Mouse (Mus musculus) central nervous system, embryonic 11.5 days (tissue): ENCODE results near the gene Gchfr. TPM values are rescaled to one million over a fixed set of nuclear protein-coding genes. Genes with fewer than 3 reads are reported as not detected.

Experiments used
- polyA plus RNA-seq: library from polyadenylated mRNA; depleted of rRNA; stranded (reverse); fragments of >200 nt; gene quantifications from 2 replicates; pipeline ENCODE4 v1.2.3, GENCODE M21; 2012; rRNA removed

Gene Gchfr
- 1.8 and 3.3 TPM in 2 replicates for polyA plus RNA-seq

GRCm38 (mm10) chr2:119166901-119167865 lies at the start of gene Gchfr:
Gene Gchfr, plus strand, starts transcription at chr2:119167773.

DNA sequence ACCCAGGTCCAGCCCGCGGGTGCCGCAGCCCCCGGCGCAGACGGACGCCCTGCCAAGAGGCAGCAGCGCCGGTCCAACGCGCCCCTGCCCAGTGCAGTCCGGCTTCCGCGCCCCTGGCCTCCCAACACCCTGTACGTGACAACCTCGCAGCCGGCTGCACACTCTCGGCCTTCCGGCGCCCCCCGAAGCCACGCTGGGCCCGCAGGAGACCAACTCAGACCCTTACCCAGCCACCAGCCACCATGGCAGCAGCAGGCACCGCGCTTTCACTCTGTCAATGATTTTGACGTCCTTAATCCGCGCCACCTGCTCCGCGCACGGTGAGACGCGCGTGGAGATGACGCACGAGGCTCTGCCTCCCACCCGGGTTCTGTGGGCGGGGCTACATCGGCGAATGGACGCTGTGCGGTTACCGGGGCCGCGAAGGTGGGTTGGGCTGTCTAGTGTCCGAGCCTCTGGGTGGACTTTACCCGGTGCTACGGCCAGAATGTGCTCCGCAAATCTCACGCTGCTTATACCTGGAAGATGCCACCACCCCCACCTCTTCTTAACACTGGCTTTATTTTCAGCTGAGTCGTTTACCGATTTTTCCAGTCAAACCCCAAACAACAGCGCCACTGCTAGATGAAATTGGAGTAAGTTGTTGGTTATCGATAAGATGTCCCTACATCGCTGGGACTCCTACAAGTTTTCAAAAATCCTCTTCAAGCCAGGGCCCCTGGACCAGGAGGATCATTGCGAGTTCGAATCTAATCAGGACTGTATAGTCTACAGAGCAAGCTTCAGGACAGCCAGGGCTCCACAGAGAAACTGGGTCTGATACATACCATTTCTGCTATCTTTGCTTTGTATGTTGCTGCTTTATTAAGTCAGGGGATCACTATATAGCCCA lies 10.6 kb upstream of the Gchfr start, which contains the start of gene Rmdn3:
Gene Rmdn3 (minus strand): TSS at position 354 of the 892 bp plus-strand sequence.

DNA sequence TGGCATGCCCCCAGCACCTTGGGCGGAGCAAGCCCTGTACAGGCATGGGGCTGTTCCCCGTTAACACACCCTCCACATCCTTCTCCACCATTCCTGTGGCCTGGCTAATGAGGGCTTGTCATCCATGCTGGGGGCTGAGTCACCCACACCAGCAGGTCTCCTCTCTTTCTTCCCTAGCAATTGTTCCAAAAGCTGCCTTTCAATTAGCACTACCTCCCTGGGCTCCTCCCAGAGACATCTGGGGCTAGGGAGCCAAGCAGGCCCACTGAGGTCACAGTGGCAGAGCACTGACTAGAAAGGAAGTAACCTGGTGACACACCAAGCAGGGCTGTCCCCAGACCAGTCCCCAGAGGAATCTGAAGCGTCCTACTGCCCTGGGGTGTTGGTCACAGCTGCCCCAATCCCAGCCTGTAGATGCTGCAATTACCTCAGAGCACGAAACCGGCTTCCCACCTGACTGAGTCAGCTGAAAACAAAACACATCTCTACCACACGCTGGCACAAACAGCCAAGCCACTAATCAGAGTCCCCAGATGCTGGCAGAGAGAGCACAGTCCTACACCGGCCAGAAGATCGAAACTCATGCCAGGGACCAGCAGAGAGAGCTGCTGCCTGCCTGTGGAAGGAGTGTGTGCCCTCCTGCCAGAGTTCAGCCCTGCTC lies 6.5 kb downstream of the Gchfr start, which contains the start of gene Gm14137:
Gene Gm14137 (plus strand): TSS at position 519 of the 661 bp plus-strand sequence.

GRCm38 (mm10) chr2:119208344-119209175 lies 41.0 kb downstream of the Gchfr start, which contains the start of the genes Zfyve19 and Dnajc17:
Gene Zfyve19, plus strand, starts transcription at chr2:119208617.
Gene Dnajc17, minus strand, starts transcription at chr2:119208795.

Other genes starting within 250 kb of the Gchfr start
- gene Chst14, start 241.3 kb upstream of the Gchfr start, polyA plus RNA-seq = 13.0 and 24.4 TPM in 2 replicates
- 15.2 and 18.8 TPM in 2 replicates for gene Ccdc32, start 138.4 kb upstream of the Gchfr start, polyA plus RNA-seq
- 9.2 and 10.1 TPM in 2 replicates for gene Rpusd2, start 133.0 kb upstream of the Gchfr start, polyA plus RNA-seq
- 10.9 and 14.5 TPM in 2 replicates for gene Knl1, start 120.7 kb upstream of the Gchfr start, polyA plus RNA-seq
- 52.8 and 53.0 TPM in 2 replicates for gene Rad51, start 55.0 kb upstream of the Gchfr start, polyA plus RNA-seq
- gene Rmdn3, start 10.7 kb upstream of the Gchfr start, polyA plus RNA-seq = 32.3 and 40.1 TPM in 2 replicates
- 0.02 TPM in 1 of 2 replicates, not detected in the other for gene Gm14137, start 6.7 kb downstream of the Gchfr start, polyA plus RNA-seq
- 42.1 and 53.1 TPM in 2 replicates for gene Zfyve19, start 40.8 kb downstream of the Gchfr start, polyA plus RNA-seq
- gene Dnajc17, start 41.0 kb downstream of the Gchfr start, polyA plus RNA-seq = 35.0 and 61.3 TPM in 2 replicates
- 0.06 TPM in 1 of 2 replicates, not detected in the other for gene Ppp1r14d, start 62.1 kb downstream of the Gchfr start, polyA plus RNA-seq
- 1.6 and 2.7 TPM in 2 replicates for gene Spint1, start 69.6 kb downstream of the Gchfr start, polyA plus RNA-seq
- gene Rhov, start 103.5 kb downstream of the Gchfr start, polyA plus RNA-seq = 0.98 and 1.7 TPM in 2 replicates
- 14.3 and 16.2 TPM in 2 replicates for gene Vps18, start 121.0 kb downstream of the Gchfr start, polyA plus RNA-seq
- gene Dll4, start 158.0 kb downstream of the Gchfr start, polyA plus RNA-seq = 4.0 and 5.0 TPM in 2 replicates
- 0.59 and 1.0 TPM in 2 replicates for gene Chac1, start 183.5 kb downstream of the Gchfr start, polyA plus RNA-seq